Mouse (Mus musculus): ENCODE data around the gene Elovl7.

Gene Elovl7

DNA sequence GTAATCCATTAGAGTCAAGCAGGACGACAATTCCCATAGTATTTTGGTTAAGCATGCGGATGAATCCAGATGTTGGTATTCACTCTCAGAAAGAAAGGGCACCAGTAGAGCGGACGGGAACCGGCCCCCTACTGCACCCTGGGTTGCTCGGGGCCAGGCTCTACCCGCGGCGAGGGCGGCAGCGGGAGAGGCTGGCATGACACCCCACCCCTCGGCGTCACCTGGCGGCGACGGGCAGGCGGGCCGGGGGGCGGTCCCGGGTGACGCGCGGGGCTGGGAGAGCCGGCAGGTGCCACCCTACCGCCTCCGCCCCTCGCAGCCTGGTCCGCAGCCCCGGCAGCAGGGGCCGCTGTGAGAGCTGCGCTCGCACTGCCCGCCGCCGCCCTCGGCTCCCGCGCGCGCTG is at the start of gene Elovl7:
Elovl7 (plus strand) TSS at position 324 of the 404 bp plus-strand sequence.
- peak; percentile 51 to 75 for DNase-seq (ENCODE audit: low spot score in 2 of 2)

DNA sequence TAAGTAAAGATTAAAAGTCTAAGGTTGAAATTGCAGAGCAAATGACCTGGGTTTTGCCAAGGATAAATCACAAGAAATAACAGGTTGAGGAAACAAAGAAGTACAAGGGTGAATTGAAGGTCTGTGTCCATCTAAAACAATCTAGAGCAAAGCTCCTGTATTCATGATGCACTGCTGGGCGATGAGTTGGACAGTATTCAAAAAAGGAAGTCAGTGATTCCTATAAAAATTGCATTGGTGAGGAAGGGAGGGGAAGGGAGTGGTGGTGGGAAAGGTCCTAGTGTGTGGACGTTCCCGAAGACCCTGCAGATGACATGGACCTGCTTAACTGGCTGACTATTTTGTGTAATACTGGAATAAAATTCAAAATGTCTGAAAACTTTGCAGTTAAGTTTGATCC is 49.6 kb upstream of the Elovl7 start:
- no peak for DNase-seq (ENCODE audit: low spot score in 2 of 2)

DNA sequence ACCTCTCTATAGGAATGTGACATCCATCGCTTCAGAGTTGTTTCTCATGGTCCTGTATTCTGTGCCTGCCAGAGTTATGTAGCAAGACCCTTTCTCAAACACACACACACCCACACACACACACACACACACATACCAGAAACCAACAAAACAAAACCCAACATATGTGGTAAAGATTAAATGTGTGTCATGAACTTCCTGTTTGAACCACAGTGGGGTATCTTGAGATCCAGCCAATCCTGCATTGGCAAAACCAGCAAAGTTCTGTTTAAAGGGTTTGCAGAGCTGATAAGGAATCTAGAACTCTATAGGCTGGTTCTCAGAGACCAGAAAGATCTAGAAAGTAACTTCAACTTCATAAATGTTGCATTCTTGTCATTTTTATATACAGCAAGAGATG is 44.2 kb upstream of the Elovl7 start:
- DNase-seq (ENCODE audit: low spot score in 2 of 2), result no peak

DNA sequence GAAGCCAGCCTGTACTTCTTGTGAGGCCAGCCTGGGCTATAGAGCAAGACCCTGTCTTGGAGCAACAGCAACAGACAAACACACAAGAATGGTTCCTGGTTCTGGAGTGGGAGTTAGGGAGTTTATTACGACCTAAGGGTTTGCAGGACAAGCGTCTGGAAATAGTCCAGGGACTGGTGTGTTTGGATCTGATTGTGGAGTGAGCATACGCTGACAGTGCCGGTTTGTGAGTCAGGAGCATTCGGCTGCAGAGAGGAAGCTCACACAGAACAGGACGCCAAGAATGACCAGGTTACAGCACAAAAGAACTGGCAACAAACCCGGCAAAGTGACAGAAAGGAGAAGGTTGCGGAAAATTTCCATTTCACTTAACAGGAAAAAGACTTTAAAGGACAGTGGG is 43.7 kb upstream of the Elovl7 start:
- DNase-seq (ENCODE audit: low spot score in 2 of 2), result no peak

DNA sequence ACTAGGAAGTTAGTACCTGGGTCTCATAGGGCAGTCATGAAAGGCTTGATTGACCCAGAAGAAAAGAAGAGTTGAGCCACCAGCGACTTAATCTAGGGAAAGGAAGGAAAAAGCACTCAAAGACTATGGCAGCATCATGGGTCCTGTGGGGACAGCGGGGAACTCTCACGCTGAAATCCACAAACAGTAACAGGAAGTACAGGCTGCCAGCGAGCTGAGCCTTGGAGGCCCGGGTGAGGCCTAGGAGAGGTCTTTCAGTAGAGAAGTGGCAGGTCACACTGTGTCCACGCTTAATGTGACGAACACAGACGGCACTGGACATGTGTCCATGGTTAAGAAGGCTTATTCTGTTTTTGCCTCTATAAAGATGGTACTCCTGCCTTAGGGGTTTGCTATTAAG is 34.6 kb upstream of the Elovl7 start:
- DNase-seq (ENCODE audit: low spot score in 2 of 2), result no peak

DNA sequence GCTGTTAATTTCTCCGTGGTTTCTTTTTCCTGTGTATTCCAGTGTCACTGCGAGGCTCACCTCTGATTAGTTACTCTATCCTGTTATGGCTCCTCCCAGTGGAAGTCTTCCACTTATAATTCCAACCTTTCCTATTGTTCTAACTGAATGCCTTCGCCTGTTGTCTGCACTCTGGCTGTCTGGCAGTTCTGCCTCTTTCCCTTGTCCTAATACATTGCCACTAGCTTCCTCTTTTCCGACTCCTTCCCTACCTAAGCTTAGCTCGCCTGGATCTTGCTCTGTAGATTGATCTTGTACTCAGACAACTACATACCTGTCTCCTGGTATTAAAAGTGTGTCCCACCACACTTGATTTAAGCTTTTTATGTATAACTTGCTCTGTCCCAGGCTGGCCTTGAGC is 33.4 kb upstream of the Elovl7 start:
- DNase-seq (ENCODE audit: low spot score in 2 of 2), result no peak

DNA sequence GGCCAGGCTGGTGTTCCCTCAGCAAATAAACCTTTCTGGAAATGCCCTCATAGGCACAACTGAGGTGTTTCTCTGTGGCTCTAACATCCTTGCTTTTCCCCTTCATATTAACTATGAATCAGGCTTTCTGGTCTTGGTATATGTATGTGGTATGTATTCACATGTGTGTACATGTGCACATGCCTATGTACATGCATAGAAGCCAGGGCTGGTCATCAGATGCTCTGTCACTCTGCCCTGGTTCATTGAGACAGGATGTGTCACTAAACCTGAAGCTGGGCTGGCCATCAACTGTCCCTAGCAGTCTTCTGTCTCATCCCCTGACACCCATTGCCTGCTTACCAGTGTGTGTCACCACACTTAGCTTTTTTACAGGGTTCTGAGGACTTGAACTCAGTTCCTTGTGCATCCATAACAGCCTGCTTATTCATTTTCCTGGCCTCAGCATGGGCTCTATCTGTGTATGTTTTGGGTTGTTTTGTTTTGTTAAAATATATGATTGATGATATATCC is 29.4 kb upstream of the Elovl7 start:
- DNase-seq (ENCODE audit: low spot score in 2 of 2), result no peak

DNA sequence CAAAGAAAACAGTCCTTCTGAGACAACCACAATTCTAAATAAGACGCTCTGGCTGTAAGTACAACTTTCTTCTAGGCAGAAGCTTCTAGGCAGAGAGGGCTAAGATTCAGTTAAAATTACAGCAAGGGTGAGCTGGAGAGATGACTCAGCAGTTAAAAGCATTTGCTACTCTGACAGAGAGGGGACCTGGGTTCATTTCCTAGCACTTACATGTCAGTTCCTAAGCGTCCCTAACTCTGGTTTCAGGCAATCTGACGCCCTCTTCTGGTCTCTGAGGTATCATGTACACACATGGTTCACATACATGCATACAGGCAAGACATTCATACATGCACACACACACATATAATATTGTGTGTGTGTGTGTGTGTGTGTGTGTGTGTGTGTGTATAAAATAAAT is 28.7 kb upstream of the Elovl7 start:
- no peak for DNase-seq (ENCODE audit: low spot score in 2 of 2)

DNA sequence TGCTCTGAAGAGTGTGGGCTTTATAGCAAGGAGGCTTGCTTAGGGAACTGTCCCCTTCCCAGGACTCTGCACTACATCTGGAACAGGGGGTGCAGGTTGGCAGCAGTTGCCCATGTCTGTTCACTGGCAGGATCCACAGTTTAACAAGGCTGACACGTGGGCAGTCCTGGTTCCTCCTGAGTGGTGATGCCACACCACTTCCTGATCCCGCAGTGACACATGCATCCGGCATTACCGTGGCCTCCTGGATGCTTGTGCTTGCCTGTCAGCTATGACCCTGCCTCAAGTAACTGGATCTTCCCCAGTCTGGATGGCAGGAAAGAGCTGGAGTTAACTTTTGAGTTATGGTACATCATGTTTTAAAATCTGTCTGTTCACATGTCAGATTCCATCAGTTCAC is 26.2 kb upstream of the Elovl7 start:
- DNase-seq (ENCODE audit: low spot score in 2 of 2), result no peak

DNA sequence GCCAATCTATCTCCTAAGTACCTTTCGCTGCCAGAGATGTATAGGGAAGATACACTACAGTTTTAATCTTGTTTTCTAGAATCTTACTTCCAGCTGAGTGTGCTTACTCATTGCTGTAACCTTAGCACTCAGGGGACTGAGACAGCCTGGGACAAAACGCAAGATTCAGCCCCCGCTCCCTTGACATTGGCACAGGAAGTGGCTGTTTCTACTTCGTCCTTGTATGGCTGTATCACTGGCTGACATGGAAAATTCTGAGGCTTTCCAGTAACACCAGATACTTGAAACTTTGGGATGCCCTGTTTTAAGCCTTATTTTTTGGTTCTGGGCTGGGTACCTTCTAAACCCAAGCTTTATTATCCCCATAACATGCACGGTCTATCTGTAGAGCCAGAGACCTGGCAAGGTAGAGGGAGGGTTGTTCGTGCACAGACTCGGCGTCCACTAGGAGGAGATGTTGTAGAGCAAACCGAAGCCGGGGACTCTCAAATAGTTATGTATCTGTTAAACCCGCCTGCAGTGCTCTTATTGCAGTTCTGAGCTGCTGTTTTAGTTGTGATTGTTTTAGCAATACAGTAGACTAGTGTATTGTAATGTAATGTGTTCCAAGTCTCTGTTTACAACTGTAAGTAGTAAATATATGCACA is 23.0 kb upstream of the Elovl7 start:
- DNase-seq (ENCODE audit: low spot score in 2 of 2), result peak in 1 of 2 experiments; percentile 49

DNA sequence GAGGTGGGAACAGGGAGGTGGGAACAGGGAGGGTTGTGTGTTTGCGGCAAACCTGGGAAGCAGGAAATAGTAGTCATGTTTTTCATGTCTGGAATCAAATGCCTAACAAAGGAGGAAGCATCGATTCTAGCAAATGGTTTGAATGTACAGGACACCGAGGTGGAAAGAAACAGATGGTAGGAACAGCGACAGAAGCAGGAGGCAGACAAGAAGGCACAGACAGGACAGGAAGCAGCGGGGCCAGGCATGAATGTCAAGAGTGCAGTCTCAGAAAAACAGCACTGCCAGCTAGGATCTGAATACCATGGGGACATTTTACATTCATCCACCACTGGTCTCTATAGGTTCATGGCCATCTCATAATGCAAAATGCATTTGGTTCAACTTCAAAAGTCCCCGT is 18.7 kb upstream of the Elovl7 start:
- DNase-seq (ENCODE audit: low spot score in 2 of 2), result no peak

DNA sequence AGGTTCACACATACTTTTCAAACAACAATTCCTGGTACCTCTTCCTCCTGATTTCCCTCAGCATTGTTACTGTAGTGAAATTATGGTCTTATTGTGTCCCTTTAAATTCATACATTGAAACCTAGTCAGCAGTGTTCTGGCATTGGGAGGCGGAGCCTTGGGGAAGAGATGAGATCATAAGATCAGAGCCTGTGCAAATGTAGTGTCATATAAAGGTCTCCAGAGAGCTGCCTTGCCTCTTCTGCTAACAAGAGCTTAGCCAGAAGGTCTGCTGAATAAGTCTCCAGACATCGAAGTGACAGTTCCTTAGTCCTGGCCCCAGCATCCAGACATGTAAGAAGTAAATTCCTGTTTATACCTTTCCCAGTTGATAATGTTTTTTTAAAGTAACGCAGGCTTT is 9.3 kb upstream of the Elovl7 start:
- no peak for DNase-seq (ENCODE audit: low spot score in 2 of 2)

DNA sequence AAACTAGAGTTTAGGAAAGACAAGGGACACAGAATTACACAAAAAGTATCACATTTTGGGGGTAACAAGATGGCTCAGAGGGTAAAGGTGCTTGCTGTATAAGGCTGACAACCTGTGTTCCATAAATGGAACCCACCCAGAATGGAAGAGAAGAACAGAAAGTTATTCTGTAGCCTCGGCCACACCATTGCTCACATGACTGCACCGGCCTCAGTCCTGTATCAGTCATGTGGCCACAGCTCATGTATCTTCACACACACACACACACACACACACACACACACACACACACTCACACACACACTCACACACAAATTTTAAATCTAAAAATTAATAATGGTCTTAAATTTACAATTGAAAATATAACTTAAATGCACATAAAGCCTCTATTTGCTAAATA is 6.8 kb upstream of the Elovl7 start:
- DNase-seq (ENCODE audit: low spot score in 2 of 2), result no peak

DNA sequence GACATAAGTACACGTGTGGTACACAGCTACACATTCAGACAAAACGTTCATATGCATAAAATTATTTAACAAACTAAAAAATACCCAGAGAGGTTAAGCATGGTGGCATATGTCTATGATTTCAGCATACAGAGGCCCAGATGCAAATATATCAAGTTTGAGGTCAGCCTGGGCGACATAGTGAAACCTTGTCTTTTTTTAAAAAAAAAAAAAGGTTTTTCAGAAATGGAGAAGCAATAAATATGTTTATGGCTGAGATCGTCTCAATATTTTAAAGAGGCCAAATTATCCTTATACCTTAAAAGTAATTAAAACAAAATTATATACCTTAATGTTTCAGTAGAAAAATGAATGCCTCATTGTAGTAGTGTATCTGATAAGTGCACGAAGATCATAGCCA is 6.1 kb upstream of the Elovl7 start:
- no peak for DNase-seq (ENCODE audit: low spot score in 2 of 2)

DNA sequence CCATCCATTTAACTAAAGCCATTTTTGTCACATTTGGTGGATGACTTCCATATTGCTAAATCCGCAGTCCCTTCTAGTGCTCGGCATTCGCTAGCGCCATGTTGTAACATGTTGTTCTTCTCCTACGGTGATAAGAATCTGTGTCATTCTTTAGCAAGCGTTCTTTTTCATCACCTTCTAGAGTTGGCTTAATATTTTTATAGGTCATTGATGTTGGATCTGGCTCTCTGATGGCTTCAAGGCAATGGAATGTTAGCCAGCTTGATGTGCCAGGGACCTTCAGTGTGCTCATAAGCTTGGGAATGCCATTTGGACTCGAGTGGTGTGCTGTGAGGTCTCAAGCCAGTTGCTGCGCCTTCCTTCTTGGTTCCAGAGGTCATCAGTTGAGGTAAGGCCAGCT is 3.2 kb upstream of the Elovl7 start:
- no peak for DNase-seq (ENCODE audit: low spot score in 2 of 2)

DNA sequence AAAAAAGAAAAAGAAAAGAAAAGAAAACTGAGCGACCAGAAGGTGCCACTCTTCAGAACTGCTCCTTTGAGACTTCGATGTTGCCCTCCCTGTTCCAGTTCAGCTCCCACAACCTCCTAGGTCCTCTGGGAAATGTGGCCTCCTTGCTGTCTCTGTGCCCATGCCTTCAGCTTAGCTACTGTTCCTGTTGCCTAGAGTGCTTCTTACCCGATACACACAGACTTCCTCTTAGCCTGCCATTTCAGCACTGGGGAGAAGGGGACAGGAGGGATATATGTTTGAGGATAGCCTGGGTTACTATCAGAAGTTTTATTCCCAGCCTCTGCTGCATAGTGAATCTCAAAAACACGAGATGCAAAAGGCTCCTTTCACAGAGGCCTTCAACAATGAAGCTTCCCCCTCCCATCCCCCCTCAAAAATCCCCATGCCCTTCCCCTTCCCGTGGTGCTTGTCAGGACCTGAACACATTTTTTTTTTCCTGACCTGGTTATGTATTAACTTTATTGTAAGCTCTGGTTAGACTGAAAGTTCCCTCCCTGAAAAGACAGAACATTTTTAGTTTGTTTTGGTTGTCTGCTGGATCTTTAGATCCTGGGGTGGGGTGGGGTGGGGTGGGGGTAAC is 1.7 kb upstream of the Elovl7 start:
- no peak for DNase-seq (ENCODE audit: low spot score in 2 of 2)

DNA sequence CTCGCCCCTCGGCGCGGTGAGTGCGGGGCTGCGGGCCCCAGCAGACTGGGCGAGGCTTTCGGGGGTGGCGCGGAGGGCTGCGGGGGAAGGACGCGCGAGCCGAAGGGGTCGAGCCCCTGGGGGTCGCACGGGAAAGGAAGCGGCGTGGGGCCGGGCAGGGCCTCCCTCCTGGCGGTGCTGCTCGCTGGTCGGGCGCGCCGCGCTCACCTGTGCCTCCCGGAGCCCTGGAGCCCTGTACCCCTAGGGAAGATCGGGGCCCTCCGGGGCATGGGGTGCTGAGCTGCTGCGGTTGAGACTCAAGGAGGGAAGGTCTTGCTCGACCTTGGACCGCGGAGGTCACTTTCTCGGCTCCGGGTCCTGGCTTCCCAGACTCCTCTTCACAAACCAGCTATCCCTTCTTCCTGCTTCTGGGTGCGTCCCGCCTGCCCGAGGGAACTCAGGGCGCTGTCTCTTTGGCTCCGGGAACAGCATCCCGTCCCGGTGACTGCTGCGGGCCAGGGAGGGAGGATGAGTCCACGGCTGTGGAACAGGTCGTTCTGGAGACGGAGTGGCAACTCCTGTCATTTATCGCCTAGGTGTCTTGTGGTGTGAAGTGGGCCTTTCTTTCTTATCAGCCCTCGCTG is 392 bp downstream of the Elovl7 start:
- peak in 1 of 2 experiments; percentile 22 for DNase-seq (ENCODE audit: low spot score in 2 of 2)

DNA sequence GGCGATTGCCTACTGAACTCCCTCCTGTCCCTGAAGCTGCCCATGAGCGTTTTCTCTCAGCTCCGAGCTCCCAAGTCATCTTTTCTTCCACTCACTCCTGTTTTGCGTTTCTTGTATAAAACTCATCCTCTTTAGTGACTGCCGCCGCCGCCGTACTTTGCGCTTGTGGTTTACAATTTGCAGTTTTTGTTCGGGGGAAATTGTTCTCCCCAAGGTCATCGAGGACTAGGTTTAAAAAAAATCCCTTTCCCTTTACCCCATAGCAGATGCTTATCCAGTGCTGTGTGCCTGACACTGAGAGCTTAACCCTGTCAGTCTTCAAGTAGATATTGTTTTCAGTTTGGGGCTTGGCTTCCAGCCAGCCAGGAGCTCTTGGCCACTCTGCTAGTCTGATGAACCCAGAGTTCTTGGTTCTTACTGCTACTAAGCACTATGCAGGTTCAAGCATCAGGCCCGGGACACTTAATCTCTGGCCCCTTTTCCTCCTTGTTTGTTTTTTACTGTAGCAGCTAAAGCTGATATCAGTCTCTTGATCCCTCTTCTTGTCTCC is 1.1 kb downstream of the Elovl7 start:
- no peak for DNase-seq (ENCODE audit: low spot score in 2 of 2)

DNA sequence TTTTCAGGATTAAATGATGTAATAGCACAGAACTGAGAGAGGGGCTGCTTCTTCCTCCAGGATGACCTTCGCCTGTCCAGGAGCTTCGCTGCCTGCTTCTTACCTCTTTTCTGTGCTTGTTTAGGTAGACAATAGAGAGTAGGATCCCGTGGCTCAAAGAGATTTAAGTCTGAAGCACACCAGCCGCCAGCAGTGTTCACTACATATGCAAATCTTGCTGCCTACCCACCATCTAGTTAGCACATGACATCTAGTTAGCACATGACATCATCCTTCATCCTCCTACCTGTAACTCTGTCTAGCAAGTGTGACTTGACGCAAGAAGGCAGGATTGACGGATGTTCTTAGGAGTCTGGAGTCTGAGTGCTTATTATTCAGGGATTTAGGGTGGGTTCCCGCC is 5.6 kb downstream of the Elovl7 start:
- no peak for DNase-seq (ENCODE audit: low spot score in 2 of 2)

DNA sequence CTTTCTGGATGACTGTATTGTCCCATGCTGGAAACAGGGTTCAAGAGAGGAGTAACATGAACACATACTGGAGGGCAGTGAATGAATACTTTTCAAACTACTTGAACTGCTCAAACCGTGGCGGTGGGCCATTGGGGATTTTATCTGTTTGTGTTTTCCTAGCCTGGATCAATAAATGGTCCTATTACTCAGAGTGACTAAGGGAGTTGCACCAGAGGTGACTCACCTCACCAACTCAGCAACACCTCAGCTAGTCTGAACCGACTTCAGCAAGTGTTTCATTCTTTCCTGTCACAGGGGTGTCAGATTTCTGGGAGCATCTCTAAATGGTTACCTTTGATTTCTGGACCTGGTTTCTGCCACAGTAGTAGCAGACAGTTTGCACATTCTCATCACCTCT is 15.0 kb downstream of the Elovl7 start:
- DNase-seq (ENCODE audit: low spot score in 2 of 2), result no peak

DNA sequence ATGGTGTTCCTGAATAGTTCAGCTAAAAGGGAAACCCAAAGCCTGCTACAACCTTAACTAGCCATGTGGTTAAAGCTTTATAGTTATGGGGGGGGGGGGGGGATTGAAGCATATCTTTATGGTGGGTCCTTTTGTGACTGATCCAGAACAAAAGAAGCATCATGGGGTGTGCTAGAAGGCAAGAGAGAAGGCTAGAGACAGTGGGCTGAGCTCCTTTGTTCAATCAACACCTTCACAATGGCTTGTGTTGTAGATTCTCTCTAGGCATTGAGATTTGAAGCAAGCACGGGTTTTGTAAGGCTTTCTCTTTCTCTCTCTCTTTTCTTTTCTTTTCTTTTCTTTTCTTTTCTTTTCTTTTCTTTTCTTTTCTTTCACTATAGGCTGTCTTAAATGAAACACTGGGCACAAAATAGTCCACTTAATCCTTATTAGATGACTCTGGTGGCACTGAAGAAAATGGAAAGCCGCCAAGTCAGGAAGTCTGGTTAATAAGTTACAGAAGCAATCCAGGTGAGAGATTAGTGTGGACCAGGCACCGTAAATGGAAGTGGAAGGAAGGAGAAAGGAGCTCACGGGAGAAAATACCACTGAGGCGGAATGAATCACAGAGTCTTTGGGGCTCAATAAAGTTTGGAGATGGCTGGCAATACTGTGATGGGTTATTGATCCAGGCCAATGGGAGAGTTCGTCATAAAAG is 15.6 kb downstream of the Elovl7 start:
- DNase-seq (ENCODE audit: low spot score in 2 of 2), result no peak

DNA sequence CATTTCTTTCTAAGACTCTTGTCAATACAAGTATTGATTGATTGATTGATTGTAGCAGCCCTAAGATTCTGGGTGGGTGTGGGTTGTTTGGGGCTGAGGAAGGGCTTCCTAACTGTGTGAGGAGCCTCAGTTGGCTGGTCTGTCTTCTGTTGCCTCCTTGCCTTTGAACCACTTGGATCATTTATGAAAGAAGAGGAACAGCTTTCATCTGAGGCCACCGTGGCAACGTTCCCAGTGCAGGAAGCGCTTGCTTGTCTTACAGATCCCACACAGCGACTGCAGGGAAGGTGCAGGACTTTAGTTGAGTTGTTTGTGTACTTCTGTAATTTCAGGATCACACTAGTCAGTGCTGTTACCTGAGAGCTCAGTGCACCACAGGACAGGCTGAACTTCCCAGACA is 25.8 kb downstream of the Elovl7 start:
- DNase-seq (ENCODE audit: low spot score in 2 of 2), result peak in 1 of 2 experiments; percentile 14
